Mouse (Mus musculus) embryonic fibroblast, embryonic 13.5 days (primary cell): ENCODE data around the gene Fyco1.

Experiments used
- CTCF ChIP-seq: IDR thresholded peaks from 2 replicates; pipeline ENCODE4 v1.5.1; 2011; ENCODE audit warnings: mild to moderate bottlenecking, control low read depth, low read length, moderate library complexity, borderline replicate concordance; ENCODE audit not compliant: insufficient read depth
- POLR2A ChIP-seq: IDR thresholded peaks from 2 replicates; pipeline ENCODE4 v1.6.1; 2011; ENCODE audit warnings: low read depth, mild to moderate bottlenecking, control low read depth, low read length, moderate library complexity

DNA sequence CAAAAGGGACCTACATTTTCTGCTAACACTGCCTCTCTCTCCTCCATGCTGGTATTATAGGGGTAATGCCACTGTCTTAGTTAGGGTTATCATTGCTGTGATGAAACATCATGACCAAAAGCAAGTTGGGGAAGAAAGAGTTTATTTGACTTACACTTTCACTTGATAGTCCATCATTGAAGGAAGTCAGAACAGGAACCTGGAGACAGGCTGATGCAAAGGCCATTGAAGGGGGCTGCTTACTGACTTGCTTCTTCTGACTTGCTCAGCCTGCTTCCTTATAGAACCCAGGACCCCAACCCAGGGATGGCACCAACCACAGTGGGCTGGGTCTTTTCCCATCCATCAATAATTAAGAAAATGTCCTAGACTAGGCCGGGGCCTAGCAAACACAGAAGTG, 11.9 kb upstream of the Fyco1 start:
- TF ChIP-seq POLR2A (no peak), CTCF (no peak)
